Mouse (Mus musculus) cerebellum, postnatal 14 days (tissue): Measurements from ENCODE around the gene Gm17727.
"Not testable (repeated sequence)": the region's sequence is repeated elsewhere in the genome, so short reads cannot be mapped to it uniquely, and the experiment has no call there.

Experiments used
- DNase-seq, 2 experiments: peaks; one replicate each; pipeline ENCODE4 v3.0.0; 2021; ENCODE audit warnings: mixed read lengths in 2 of 2

Gene Gm17727

GRCm38 (mm10) chr9:35778009-35778408 lies at the start of gene Gm17727:
Gm17727 (minus strand) TSS chr9:35778109.
- no peak for DNase-seq

GRCm38 (mm10) chr9:35817881-35818280 lies 40.0 kb upstream of the Gm17727 start:
- not testable (repeated sequence) for DNase-seq

- DNase-seq: no peak
Observed at GRCm38 (mm10) chr9:35798146-35798545, 20.2 kb upstream of the Gm17727 start.

GRCm38 (mm10) chr9:35790001-35790400 lies 12.1 kb upstream of the Gm17727 start, which contains the start of the genes Gm27235 and D730048I06Rik:
Gm27235 (minus strand) TSS chr9:35790101.
D730048I06Rik (minus strand) TSS chr9:35790112.
- no peak for DNase-seq

- DNase-seq: no peak
Observed at GRCm38 (mm10) chr9:35756843-35757242, 21.1 kb downstream of the Gm17727 start.

GRCm38 (mm10) chr9:35740749-35741148 lies 37.2 kb downstream of the Gm17727 start, which contains the start of gene Gm17677:
Gm17677 (plus strand) TSS chr9:35741049.
- no peak for DNase-seq
